Mouse (Mus musculus) erythroid progenitor cell, adult 5-6 weeks (primary cell): ENCODE results near the gene Mettl25. TPM values are rescaled to one million over a fixed set of nuclear protein-coding genes. Genes with fewer than 3 reads are reported as not detected.

Source experiments
- ATAC-seq: replicated peaks from 2 replicates; pipeline ENCODE4 v1.8.0; 2016; ENCODE audit warnings: moderate number of reproducible peaks, mild to moderate bottlenecking, moderate TSS enrichment, inconsistent platforms; ENCODE audit not compliant: poor library complexity, low FRiP score, severe bottlenecking
- total RNA-seq, 2 experiments: library from RNA; stranded (forward) in 1 of 2; stranded (reverse) in 1 of 2; fragments of 150-400 nt in 1 of 2; fragments of 186-747, 209-891 nt in 1 of 2; gene quantifications; 2 replicates each; pipeline versions ENCODE4 v1.2.3 to v1.2.4; 2015 to 2017; ENCODE audit warnings: low replicate concordance in 2 of 2

Mettl25 gene
- total RNA-seq (2015; ENCODE audit: low replicate concordance) = 1.1 and 3.4 TPM in 2 replicates
- total RNA-seq (2017; ENCODE audit: low replicate concordance) = 0.68 and 3.2 TPM in 2 replicates

- peak; percentile 95 for ATAC-seq
Measured at GRCm38 (mm10) chr10:105840928-105841888, at the start of gene Mettl25, which contains the start of gene Ccdc59. Mettl25 (minus strand) TSS chr10:105841380. Ccdc59 (plus strand) TSS chr10:105841067.

- ATAC-seq = no peak
Measured at GRCm38 (mm10) chr10:105867312-105867711, 26.1 kb upstream of the Mettl25 start.

- no peak for ATAC-seq
Measured at GRCm38 (mm10) chr10:105851136-105851535, 10.0 kb upstream of the Mettl25 start.

GRCm38 (mm10) chr10:105850286-105850685 lies 9.1 kb upstream of the Mettl25 start:
- ATAC-seq = no peak

- no peak for ATAC-seq
Measured at GRCm38 (mm10) chr10:105842574-105842973, 1.4 kb upstream of the Mettl25 start.

GRCm38 (mm10) chr10:105834627-105835228 lies 6.5 kb downstream of the Mettl25 start:
- no peak for ATAC-seq

DNA sequence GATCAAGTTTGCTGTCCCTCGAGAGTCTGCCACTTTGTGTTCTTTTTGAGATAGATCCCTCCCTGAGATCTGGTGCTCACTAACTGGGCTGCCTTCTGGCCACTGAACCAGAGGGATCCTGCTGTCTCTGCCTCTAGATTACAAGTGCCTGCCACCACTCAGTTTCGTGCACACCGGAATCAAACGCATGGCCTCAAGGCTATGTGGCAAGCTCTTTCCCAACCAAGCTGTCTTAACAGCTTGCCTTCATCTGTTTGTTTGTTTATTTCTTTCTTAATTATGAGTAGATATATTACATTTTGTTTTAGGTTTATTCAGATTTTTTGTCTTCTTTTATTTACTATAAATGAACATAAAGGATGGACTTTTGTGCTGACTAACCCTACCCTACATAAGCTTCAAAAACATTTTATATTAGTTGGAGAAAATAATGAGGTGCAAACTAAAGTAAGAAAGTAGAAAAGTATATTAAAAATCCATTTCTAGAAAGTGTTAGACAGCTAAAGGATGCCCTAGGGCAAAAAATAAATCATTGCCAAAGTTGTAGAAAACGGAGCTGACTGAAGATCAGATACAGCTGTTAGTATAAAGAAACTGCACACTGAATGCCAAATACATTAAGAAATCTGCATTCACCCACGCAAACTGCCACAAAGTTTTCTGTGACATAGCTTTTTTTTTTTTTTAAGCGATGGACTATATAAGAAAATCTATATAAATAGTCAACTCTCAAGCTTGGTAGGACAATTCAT lies 34.7 kb downstream of the Mettl25 start:
- ATAC-seq = no peak

- ATAC-seq = no peak
Measured at GRCm38 (mm10) chr10:105803461-105803860, 37.7 kb downstream of the Mettl25 start.

- no peak for ATAC-seq
Measured at GRCm38 (mm10) chr10:105802132-105802531, 39.0 kb downstream of the Mettl25 start.

DNA sequence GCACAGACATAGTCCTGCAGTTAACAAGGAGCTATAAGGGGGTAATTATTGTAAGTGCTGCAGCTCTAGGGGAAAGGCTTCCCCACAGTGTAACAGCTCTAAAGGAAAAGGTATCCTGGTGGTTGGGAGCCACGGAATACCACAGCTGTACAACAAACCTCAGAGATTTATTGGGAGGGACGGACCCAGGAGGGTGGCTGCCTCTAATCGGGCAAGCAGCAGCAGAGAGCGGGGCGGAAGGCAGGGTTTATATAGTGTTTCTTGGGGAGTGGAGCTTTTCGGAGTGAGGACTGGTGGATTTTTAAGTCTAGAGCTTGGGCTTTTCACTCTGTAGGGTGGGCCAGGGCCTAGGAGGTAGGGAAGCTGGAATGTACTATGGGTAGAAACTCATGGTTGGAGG lies 40.0 kb downstream of the Mettl25 start:
- ATAC-seq = no peak

GRCm38 (mm10) chr10:105797250-105797924 lies 43.8 kb downstream of the Mettl25 start:
- no peak for ATAC-seq

DNA sequence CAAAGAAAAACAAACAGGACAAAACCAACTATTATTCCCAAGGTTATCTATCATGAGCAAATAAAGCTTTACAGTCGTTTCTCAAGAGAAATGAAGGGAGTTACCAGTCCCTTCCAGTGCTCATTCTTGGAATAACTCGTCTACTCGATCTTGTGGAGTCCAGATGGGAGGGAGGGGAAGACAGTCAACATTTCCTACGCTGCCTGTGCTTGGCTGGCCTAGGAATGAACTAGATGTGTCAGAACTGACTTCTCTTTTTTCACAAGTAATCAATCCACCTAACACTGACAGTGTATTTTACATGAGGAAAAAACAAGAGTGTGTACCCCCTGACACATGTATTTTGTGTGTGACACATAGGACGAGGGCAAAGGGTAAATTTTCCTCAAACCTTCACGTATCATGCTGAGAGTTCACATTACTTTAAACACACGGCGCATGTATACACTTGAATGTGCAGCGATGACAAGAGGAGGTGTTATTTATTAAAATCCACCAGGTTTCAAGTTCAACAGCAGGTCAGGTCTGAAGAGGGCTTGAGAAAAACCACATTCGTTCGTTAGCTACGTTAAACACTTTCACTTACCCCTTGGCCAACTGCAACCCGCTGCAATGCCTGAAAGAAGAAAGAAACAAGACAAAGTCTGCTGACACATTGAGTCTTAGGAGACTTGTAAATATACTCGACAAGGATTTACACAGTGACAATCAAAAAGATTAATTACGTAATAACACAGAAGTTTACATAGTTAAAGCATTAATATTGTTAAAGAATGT lies 47.2 kb downstream of the Mettl25 start:
- ATAC-seq = no peak

GRCm38 (mm10) chr10:105788744-105789486 lies 52.3 kb downstream of the Mettl25 start:
- ATAC-seq = no peak

DNA sequence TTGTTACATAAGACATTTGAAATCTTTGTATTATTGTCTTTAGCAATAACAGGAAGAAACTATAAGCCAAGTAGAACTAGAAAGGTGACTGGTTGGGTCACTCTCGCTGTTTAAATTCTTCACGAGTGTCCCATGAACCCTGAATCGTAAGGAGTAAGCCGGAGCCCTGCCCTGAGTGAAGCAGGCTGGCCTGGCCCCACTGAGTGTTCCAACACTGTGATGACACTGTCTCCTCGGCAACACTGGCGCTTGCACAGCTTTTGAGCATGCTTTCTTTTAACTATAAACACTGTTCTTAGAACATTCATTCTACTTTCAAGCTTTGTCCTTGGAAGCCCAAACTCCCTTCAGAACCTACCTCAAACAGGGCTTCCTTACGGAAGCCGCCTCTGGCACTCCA lies 57.4 kb downstream of the Mettl25 start:
- ATAC-seq = no peak

DNA sequence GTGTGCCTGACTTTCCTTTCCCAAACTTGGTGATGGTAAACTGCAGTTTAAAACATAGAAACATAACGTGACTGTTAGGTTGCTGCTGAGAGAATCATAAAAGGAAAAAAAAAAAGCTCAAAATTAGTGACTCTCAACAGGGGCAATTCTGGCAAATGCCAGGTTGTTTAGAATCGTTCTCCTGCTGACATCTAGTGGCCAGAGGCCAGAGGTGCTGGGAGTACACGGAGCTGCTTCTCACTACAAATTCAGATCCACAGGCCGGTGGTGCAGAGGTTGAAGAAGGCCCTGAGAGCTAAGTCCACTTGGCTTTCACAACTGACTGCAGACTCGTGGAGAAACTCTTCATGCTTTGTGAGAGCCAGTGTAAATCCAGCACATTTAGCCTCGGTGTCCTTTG lies 66.8 kb downstream of the Mettl25 start:
- ATAC-seq = no peak

GRCm38 (mm10) chr10:105772821-105773302 lies 68.3 kb downstream of the Mettl25 start:
- ATAC-seq = no peak

DNA sequence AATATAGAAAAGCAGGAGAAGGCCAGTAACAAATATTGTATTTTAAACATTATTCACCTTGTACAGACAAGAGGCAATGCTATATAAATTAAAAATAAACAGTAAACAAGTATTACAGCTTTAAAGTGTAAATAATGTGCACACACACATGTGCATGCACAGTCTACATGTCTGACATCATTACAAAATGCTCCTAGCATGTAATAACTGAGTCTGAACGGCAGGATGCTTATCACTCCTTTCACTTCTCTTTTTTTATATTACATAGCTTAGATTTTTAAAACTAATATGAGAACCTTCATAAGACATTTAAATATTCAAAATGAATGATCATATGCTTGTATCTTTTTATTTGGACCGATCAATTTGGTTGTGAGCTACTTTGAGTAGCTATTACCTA lies 77.2 kb downstream of the Mettl25 start:
- ATAC-seq = no peak

- no peak for ATAC-seq
Measured at GRCm38 (mm10) chr10:105760460-105760859, 80.7 kb downstream of the Mettl25 start.
